Mouse (Mus musculus) CH12.LX (cell line): Measurements from ENCODE around the gene Krt23.

Source experiments
- E2F4 ChIP-seq: IDR thresholded peaks from 2 replicates; pipeline ENCODE4 v1.6.1; 2011; ENCODE audit warnings: low read depth, low read length, improper control_type of control experiment; ENCODE audit not compliant: insufficient replicate concordance
- EP300 ChIP-seq: IDR thresholded peaks from 2 replicates; pipeline ENCODE4 v1.6.1; 2011; ENCODE audit warnings: low read length, improper control_type of control experiment
- GABPA ChIP-seq: IDR thresholded peaks from 2 replicates; pipeline ENCODE4 v1.6.1; 2012; ENCODE audit warnings: low read depth, low read length, improper control_type of control experiment, inconsistent platforms; ENCODE audit not compliant: insufficient replicate concordance
- HCFC1 ChIP-seq: IDR thresholded peaks from 2 replicates; pipeline ENCODE4 v1.6.1; 2012; ENCODE audit warnings: low read depth, mild to moderate bottlenecking, inconsistent platforms, low read length, improper control_type of control experiment
- MAX ChIP-seq: IDR thresholded peaks from 2 replicates; pipeline ENCODE4 v1.6.1; 2011; ENCODE audit warnings: low read length, improper control_type of control experiment
- MEF2A ChIP-seq: IDR thresholded peaks from 2 replicates; pipeline ENCODE4 v1.6.1; 2014; ENCODE audit warnings: low read depth, mild to moderate bottlenecking, inconsistent platforms, low read length, improper control_type of control experiment, borderline replicate concordance
- NELFE ChIP-seq: IDR thresholded peaks from 2 replicates; pipeline ENCODE4 v1.6.1; 2011; ENCODE audit warnings: low read depth, low read length, improper control_type of control experiment
- POLR2A ChIP-seq: IDR thresholded peaks from 2 replicates; pipeline ENCODE4 v1.6.1; 2011; ENCODE audit warnings: low read depth, mild to moderate bottlenecking, improper control_type of control experiment, low read length
- POLR2AphosphoS2 ChIP-seq: IDR thresholded peaks from 2 replicates; pipeline ENCODE4 v1.6.1; 2011; ENCODE audit warnings: low read depth, low read length, improper control_type of control experiment
- SMC3 ChIP-seq: IDR thresholded peaks from 2 replicates; pipeline ENCODE4 v1.6.1; 2011; ENCODE audit warnings: low read depth, low read length, improper control_type of control experiment
- UBTF ChIP-seq: IDR thresholded peaks from 2 replicates; pipeline ENCODE4 v1.6.1; 2012; ENCODE audit warnings: low read depth, mild to moderate bottlenecking, inconsistent platforms, low read length, improper control_type of control experiment, moderate library complexity
- USF2 ChIP-seq: conservative IDR thresholded peaks from 2 replicates; pipeline ENCODE4 v1.6.1; 2011; ENCODE audit warnings: low read depth, low read length, improper control_type of control experiment

DNA sequence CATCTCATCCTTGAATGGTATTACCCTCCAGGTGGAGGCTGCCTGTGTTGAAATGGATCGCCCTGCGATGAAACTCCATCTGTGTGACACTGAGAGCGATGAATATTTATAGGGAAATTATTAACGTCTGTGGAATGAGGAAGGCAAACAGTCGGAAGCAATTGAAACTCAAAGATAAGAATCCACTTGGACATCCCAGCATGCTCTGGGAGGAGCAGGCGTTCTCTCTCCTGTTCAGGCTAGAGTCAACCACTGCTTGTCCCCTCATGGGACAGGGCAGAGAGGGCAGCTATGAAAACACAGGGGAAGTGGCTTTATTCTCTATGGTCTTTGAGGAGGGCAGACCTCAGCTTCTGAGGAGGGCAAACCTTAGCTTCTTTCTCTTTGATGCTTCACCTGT is 19.5 kb downstream of the Krt23 start:
- no peak for TF ChIP-seq HCFC1
- no peak for TF ChIP-seq EP300
- TF ChIP-seq UBTF = no peak
- TF ChIP-seq MAX = no peak
- no peak for TF ChIP-seq SMC3
- no peak for TF ChIP-seq MEF2A
- no peak for TF ChIP-seq POLR2A
- no peak for TF ChIP-seq POLR2AphosphoS2
- no peak for TF ChIP-seq GABPA
- no peak for TF ChIP-seq NELFE
- no peak for TF ChIP-seq USF2
- TF ChIP-seq E2F4 = no peak
